Mouse (Mus musculus) heart, embryonic 10.5 days (tissue): ENCODE results near the gene Mycl. TPM values are rescaled to one million over a fixed set of nuclear protein-coding genes. Genes with fewer than 3 reads are reported as not detected.

Source experiments
- DNase-seq: peaks from one replicate; pipeline ENCODE4 v3.0.0-alpha.2; 2017; ENCODE audit warnings: low spot score
- H3K27ac ChIP-seq: fragments of 300-500 bp; sonication (generic); 2 replicates; pipeline ENCODE4 v1.5.1; 2016; ENCODE audit warnings: mild to moderate bottlenecking
- H3K27me3 ChIP-seq: fragments of 300-500 bp; sonication (generic); 2 replicates; pipeline ENCODE4 v1.6.1; 2016; ENCODE audit warnings: mild to moderate bottlenecking; ENCODE audit not compliant: poor library complexity, insufficient read depth, severe bottlenecking
- H3K36me3 ChIP-seq: fragments of 300-500 bp; sonication (generic); 2 replicates; pipeline ENCODE4 v1.6.1; 2016; ENCODE audit warnings: mild to moderate bottlenecking, moderate library complexity
- H3K4me1 ChIP-seq: fragments of 300-500 bp; sonication (generic); 2 replicates; pipeline ENCODE4 v1.6.1; 2016; ENCODE audit warnings: mild to moderate bottlenecking
- H3K4me3 ChIP-seq: fragments of 300-500 bp; sonication (generic); 2 replicates; pipeline ENCODE4 v1.5.1; 2016; ENCODE audit warnings: mild to moderate bottlenecking, moderate library complexity
- H3K9me3 ChIP-seq: fragments of 300-500 bp; sonication (generic); 2 replicates; pipeline ENCODE4 v1.6.1; 2016; ENCODE audit warnings: mild to moderate bottlenecking, moderate library complexity
- WGBS: fragments of 180-500 bp; shearing (Covaris S2); methylation state at CpG from one replicate; pipeline ENCODE4 v1.1.7; 2016; 5-methylcytosine and 5-hydroxymethylcytosine counted together
- polyA plus RNA-seq: library from polyadenylated mRNA; unstranded; fragments of >200 nt; fragmentation: Nextera tagmentation; extraction: Ambion mirVana; gene quantifications from 2 replicates; pipeline ENCODE4 v1.2.1, GENCODE M21; 2016

Mycl gene
- polyA plus RNA-seq, 1 experiment from 2014 or later, result 8.6 TPM

DNA sequence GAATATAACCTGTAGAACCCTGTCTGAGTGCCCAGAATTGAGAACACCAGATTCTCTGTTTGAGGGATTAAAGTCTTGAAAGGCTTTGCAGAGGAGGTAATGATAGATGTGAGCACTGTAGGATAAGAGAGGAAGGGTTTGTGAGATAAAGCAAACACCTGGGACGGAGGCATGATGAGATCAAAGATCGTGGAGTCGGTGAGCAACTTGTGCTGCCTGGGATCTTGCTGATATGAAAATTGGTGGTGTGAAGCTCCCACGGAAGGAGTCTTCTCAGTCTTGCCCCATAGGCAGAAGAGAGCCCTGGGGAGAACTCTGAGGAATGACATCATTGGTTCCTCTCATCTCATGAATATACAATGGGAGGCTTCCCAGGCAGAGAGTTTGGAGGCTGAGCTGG lies 27.3 kb upstream of the Mycl start:
- WGBS, result 52% methylated on average over 4 of the region's 4 CpGs
- Histone ChIP-seq H3K27ac (no peak overlapping the region), H3K4me3 (no peak overlapping the region), H3K4me1 (no peaks in the 10 kb centered on the region), H3K27me3 (peaks cover 24% of the 10 kb centered on the region; the same call in 1 of the 2 replicates), H3K36me3 (no peaks in the 10 kb centered on the region), H3K9me3 (no peaks in the 10 kb centered on the region)
- DNase-seq, result no peak

DNA sequence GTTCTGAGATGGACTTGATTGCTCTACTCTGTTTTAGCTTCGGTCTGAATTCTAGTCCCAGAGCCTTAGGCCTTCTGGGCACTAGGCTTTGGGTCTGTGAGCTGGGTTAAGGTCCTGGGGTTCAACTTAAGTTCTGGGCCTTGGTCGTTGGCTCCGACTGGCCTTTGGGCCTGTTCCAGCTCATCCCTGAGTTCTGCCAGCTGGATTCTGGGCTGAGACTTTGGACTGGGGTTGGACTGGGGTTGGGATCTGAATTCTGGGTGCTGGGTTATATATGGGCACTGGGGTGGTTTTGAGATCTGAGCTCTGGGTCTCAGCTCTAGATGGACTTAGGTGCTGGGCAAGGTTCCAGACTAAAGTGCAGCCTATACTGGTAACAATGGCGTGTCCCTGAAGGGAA lies 24.3 kb upstream of the Mycl start:
- H3K27ac ChIP-seq, result no peak overlapping the region
- WGBS, result 73% methylated on average over 4 of the region's 4 CpGs

DNA sequence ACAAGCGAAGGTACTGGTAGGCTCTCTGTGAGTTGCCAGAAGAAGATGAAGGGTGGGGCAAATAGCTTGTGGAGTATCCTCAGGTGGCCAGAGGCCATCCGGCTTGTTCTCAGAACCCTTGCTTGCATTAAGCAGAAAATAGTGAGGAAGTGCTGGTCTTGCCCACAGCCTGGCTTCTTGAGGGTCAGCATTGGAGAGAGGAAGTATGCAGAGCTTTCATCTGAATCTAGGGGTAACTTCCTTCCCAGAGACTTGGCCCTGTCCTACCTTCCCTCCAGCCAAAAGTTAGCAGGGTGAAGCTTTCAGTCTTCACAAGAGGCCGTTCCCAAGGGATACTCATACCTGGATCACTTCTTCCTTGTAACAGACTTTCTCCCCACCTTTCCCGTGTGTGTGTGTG lies 23.8 kb upstream of the Mycl start:
- Histone ChIP-seq H3K27me3 (peaks cover 10% of the 10 kb centered on the region; the same call in 1 of the 2 replicates), H3K4me3 (no peak overlapping the region), H3K27ac (no peak overlapping the region), H3K36me3 (no peaks in the 10 kb centered on the region), H3K4me1 (no peaks in the 10 kb centered on the region), H3K9me3 (no peaks in the 10 kb centered on the region)
- no peak for DNase-seq
- 74% methylated on average over 4 of the region's 4 CpGs for WGBS

More for the DNA sequence above, 24.3 kb upstream of the Mycl start:
- Histone ChIP-seq H3K4me3 (no peak overlapping the region), H3K27me3 (peaks cover 14% of the 10 kb centered on the region; the same call in 1 of the 2 replicates), H3K36me3 (no peaks in the 10 kb centered on the region), H3K4me1 (no peaks in the 10 kb centered on the region), H3K9me3 (no peaks in the 10 kb centered on the region)
- no peak for DNase-seq

DNA sequence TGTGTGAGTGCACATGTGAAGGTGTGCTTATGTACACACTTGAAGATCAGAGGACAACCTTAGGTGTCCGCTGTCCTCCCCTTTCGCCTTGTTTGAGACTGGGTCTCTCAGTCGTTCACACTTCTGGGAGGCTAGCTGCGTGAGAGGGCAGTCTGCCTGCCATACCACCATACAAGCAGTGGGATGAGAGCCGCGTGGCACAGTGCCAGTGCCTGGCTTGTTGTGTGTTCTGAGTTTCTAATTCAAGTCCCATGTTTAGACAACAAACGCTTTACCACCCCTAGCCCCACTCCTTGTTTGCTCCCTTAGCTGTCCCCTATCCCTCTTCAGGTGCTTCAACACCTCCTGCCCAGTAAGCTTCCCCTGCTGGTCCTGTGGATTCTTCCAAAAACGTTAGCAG lies 23.4 kb upstream of the Mycl start:
- 60% methylated on average over 8 of the region's 8 CpGs for WGBS

DNA sequence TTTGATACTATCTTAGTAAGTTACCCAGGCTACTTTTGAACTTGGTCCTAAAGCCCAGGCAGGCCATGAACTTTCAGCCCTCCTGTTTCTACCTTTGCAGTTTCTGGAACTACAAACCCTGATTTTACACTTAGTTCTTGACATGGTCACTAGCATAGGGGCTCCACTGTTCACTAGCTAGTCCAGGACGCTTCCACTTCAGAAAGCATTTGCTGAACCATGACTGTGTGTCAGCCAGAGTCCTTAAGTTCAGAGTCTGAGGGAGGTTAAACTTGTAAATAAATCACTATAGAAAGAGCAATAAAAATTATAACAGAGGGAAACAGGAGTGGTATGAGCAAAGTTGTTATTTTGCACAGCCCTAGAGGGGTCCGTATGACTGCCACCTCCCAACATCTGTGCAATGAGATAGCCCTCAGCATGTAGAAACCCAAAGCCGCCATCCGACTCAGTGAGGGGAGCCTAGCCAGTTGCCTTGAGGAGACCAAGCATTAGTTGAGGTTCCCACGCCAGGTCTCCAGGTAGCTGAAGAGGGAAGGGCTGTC lies 20.4 kb upstream of the Mycl start:
- no peak overlapping the region for H3K27ac ChIP-seq
- H3K36me3 ChIP-seq, result no peaks in the 10 kb centered on the region
- H3K27me3 ChIP-seq, result peaks cover 11% of the 10 kb centered on the region; the same call in 1 of the 2 replicates
- DNase-seq, result no peak
- no peaks in the 10 kb centered on the region for H3K9me3 ChIP-seq
- no peaks in the 10 kb centered on the region for H3K4me1 ChIP-seq
- no peak overlapping the region for H3K4me3 ChIP-seq
- 78% methylated on average over 5 of the region's 5 CpGs for WGBS

More for the DNA sequence above, 23.4 kb upstream of the Mycl start:
- DNase-seq, result no peak
- Histone ChIP-seq H3K36me3 (no peaks in the 10 kb centered on the region), H3K9me3 (no peaks in the 10 kb centered on the region), H3K27me3 (peaks cover 7% of the 10 kb centered on the region; the same call in 1 of the 2 replicates), H3K4me1 (no peaks in the 10 kb centered on the region), H3K4me3 (no peak overlapping the region), H3K27ac (no peak overlapping the region)

DNA sequence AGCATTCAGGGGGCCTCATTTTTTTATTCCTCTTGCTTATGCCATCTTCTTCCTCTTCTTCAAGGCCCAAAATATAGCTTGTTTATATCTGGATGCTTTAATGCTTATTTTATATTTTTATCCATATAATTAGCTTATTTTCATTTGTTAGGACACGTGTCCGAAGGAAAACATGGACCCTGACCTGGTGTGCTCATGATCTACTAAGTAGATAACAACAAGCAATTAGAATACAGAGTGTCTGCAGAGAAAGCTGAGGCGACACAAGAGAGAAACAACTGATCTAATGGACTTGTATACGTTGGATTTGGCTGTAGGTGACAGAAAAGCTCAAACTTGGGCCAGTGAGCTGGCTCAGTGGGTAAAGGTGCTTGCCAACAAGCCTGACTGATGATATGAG lies 18.6 kb upstream of the Mycl start:
- Histone ChIP-seq H3K27ac (no peak overlapping the region), H3K27me3 (peaks cover 24% of the 10 kb centered on the region)
- 79% methylated on average over 4 of the region's 4 CpGs for whole genome bisulfite sequencing

DNA sequence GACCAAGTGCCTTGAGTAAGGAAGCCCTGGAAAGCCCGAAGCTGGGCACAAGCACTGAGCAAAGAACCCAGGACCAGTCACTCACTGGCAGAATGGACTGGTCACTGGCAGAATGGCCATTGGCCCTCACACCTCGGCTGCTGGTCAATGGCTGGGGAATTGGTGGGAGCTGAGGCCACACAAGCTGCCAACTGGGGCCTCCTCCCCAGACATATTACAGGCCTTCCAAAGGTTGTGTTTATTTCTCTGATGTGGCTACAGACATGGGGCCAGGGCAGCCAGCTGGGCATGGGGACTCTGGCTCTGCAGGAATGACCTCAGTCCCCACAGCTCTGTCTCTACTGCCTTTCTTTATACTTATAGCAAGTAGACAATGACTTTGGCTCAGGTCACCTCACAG lies 16.6 kb upstream of the Mycl start:
- no peak for DNase-seq
- peaks cover 16% of the 10 kb centered on the region; the same call in 1 of the 2 replicates for H3K4me1 ChIP-seq
- H3K36me3 ChIP-seq, result no peaks in the 10 kb centered on the region
- H3K27ac ChIP-seq, result no peak overlapping the region
- no peak overlapping the region for H3K4me3 ChIP-seq
- peaks cover 43% of the 10 kb centered on the region for H3K27me3 ChIP-seq
- 80% methylated on average over 2 of the region's 2 CpGs for WGBS
- no peaks in the 10 kb centered on the region for H3K9me3 ChIP-seq

More for the DNA sequence above, 18.6 kb upstream of the Mycl start:
- Histone ChIP-seq H3K9me3 (no peaks in the 10 kb centered on the region), H3K4me1 (peaks cover 8% of the 10 kb centered on the region; the same call in 1 of the 2 replicates), H3K36me3 (no peaks in the 10 kb centered on the region), H3K4me3 (no peak overlapping the region)
- no peak for DNase-seq

DNA sequence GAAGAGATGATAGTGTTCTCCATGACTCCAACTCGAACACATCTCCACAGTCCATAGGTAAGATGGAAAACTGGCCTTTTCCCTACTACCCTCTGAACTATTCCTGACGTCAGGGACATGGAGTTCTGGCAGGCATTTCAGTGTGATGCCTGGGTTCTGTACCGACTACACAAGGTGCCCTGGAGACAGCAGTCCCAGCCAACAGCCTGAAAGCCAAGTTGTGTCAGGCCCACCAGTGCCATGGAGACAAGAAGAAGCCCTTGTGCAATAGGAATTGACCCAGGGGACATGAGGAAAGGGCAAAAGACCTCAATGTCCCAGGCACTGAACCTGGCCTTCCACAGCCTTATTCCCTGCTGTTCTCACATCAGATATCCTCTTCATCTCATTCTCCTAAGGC lies 15.6 kb upstream of the Mycl start:
- no peaks in the 10 kb centered on the region for H3K9me3 ChIP-seq
- WGBS, result 76% methylated on average over 3 of the region's 3 CpGs
- peaks cover 16% of the 10 kb centered on the region; the same call in 1 of the 2 replicates for H3K4me1 ChIP-seq
- no peaks in the 10 kb centered on the region for H3K36me3 ChIP-seq
- DNase-seq, result no peak
- H3K4me3 ChIP-seq, result no peak overlapping the region
- H3K27ac ChIP-seq, result no peak overlapping the region
- H3K27me3 ChIP-seq, result peaks cover 50% of the 10 kb centered on the region

DNA sequence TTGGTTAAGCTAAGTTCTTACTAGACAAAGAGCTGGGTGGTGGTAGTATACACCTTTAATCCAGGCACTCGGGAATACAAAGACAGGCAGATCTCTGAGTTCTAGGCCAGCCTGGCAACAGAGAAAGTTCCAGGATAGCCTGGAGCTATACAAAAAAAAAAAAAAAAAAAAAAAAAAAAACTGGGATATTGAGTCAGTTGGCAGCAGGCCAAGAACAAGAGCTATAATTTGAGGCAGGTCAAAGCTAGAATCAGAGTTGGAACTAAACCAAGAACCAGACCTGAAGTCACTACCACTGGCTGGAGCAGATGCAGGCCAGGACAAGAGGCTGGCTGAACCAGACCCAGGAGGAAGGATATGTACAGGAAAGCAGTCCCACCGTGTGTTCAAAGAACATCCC lies 14.8 kb upstream of the Mycl start:
- Histone ChIP-seq H3K4me3 (no peak overlapping the region), H3K27ac (no peak overlapping the region), H3K9me3 (no peaks in the 10 kb centered on the region), H3K36me3 (no peaks in the 10 kb centered on the region), H3K4me1 (peaks cover 16% of the 10 kb centered on the region; the same call in 1 of the 2 replicates), H3K27me3 (peaks cover 51% of the 10 kb centered on the region)
- WGBS, result 75% methylated on average over 2 of the region's 2 CpGs
- DNase-seq, result no peak

DNA sequence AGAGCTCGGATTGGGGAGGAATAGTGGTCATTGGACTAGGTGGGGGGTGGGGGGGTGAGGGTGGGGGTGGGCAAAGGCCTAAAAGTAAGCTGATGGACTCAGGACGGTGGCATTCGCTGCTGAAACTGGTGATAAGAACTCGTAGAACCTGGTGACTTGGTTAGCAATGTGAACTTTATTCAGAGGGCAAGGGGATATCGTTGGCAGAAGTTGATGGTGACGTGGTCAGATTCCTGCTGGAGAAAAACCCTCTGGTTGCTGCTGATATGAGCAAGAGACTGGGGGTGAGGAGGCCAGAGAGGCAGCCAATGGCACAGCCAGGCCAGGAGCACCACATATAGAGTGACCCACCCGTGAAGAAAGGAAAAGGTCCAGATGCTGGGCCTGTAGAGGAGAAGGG lies 14.2 kb upstream of the Mycl start:
- Histone ChIP-seq H3K36me3 (no peaks in the 10 kb centered on the region), H3K9me3 (no peaks in the 10 kb centered on the region), H3K27me3 (peaks cover 51% of the 10 kb centered on the region), H3K4me1 (peaks cover 16% of the 10 kb centered on the region; the same call in 1 of the 2 replicates), H3K27ac (no peak overlapping the region), H3K4me3 (no peak overlapping the region)
- 66% methylated on average over 7 of the region's 7 CpGs for WGBS
- no peak for DNase-seq

DNA sequence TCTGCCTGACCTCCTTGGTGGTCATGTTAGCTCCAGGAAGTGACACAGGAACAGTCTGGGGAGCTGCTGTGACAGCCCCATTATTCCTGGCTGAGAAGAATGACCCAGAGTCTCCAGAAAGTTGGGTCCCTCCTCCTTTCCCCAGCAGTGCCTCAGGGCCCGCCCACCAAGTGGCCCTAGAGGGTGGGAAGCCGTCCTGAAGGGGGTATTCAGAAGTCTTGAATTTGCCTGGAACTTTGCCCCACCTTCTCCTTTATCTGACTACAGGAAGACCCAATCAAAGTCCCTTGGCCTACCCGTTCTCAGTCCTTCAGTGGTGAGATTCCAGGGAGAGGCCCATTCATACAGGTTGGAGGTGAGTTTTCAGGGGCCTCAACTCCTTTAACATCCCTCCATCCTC lies 13.5 kb upstream of the Mycl start:
- DNase-seq, result no peak
- H3K27ac ChIP-seq, result no peak overlapping the region
- H3K9me3 ChIP-seq, result no peaks in the 10 kb centered on the region
- H3K36me3 ChIP-seq, result no peaks in the 10 kb centered on the region
- H3K4me1 ChIP-seq, result peaks cover 16% of the 10 kb centered on the region; the same call in 1 of the 2 replicates
- 45% methylated on average over 3 of the region's 3 CpGs for WGBS
- no peak overlapping the region for H3K4me3 ChIP-seq
- peaks cover 51% of the 10 kb centered on the region for H3K27me3 ChIP-seq

DNA sequence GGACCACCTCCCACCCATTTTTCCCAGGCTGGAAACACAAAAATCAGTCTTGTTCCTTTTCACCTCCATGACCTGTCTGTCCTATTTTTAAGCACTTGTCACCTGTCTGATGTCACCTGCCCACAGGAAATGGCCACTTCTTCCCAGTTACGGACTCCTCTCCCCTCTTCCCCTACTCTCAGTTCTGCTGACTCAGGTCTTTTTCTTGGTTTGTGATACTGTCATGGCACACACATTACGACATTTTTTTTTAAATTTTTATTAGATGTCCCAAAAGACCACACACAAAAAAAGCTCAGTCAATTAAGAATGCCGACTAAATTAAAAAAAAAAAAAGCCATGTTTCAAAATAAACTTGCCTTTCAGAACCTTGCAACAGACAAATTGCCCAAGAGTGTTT lies 12.9 kb upstream of the Mycl start:
- 72% methylated on average over 3 of the region's 3 CpGs for WGBS
- H3K27me3 ChIP-seq, result peaks cover 51% of the 10 kb centered on the region
- H3K4me3 ChIP-seq, result no peak overlapping the region
- no peaks in the 10 kb centered on the region for H3K36me3 ChIP-seq
- H3K27ac ChIP-seq, result no peak overlapping the region
- H3K4me1 ChIP-seq, result peaks cover 16% of the 10 kb centered on the region; the same call in 1 of the 2 replicates
- no peaks in the 10 kb centered on the region for H3K9me3 ChIP-seq
- DNase-seq, result no peak

DNA sequence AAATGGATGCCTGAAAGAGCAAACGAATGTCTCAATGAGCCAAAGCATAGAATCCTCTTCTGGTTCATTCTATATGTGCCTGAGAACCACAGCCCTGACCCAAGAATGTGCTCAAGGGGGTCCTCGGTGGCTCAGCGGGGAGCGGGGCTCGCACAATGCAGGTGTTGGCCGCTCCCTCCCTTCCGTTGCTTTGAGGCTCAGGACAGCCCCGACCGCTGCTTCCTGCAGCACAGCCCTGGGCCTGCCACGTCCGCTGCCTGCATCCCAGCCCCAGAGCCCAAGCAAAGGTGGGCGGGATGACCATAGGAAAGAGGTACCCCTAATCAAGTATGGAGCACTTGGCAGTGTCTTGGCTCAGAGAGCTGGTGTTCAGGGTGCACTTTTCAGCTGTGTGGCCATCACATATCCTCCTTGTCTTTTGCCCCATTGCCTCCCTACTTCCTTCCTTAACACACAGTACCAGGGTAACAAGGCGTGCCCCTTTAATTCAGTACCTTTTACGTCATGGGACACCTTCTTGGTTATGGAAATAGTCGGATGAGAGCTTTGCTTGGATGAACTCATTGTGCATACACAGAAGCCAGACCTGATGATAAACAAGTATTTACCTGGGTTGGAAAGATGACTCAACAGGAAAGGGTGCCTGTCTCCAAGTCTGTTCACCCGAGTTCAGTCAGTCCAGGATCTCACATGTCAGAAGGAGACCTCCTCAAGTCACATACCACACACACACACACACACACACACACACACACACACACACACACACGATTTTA lies 11.8 kb upstream of the Mycl start:
- Histone ChIP-seq H3K4me3 (peak overlapping the region; percentile 32; the same call in 1 of the 2 replicates), H3K27me3 (peaks cover 51% of the 10 kb centered on the region), H3K27ac (no peak overlapping the region), H3K9me3 (no peaks in the 10 kb centered on the region), H3K36me3 (no peaks in the 10 kb centered on the region), H3K4me1 (peaks cover 16% of the 10 kb centered on the region; the same call in 1 of the 2 replicates)
- no peak for DNase-seq
- WGBS, result 19% methylated on average over 17 of the region's 17 CpGs
